Mouse (Mus musculus) liver, embryonic 14.5 days (tissue): ENCODE measurements around the gene Apoa4. TPM values are rescaled to one million over a fixed set of nuclear protein-coding genes. Genes with fewer than 3 reads are reported as not detected.

Experiments
- ATAC-seq: fragments of 200-750 bp; cut with Nextera tagmentation; 2 replicates; pipeline ENCODE4 v1.8.0; 2017; ENCODE audit warnings: moderate number of reproducible peaks, mild to moderate bottlenecking, moderate library complexity; ENCODE audit not compliant: insufficient read depth
- DNase-seq, 3 experiments: peaks; one replicate each; pipeline ENCODE4 v3.0.0-alpha.2; 2012 to 2013; ENCODE audit warnings: low read depth in 3 of 3, low spot score in 3 of 3
- H3K27ac ChIP-seq: fragments of 300-500 bp; sonication (generic); 2 replicates; pipeline ENCODE4 v1.5.1; 2014; ENCODE audit warnings: moderate library complexity, mild to moderate bottlenecking, control low read depth, inconsistent platforms
- H3K27me3 ChIP-seq: fragments of 300-500 bp; sonication (generic); 2 replicates; pipeline ENCODE4 v1.6.1; 2014; ENCODE audit warnings: mild to moderate bottlenecking, low read length, moderate library complexity; ENCODE audit not compliant: control insufficient read depth, insufficient read depth
- H3K36me3 ChIP-seq: fragments of 300-500 bp; sonication (generic); replicated peaks from 2 replicates; pipeline ENCODE4 v1.6.1; 2014; ENCODE audit warnings: low read depth; ENCODE audit not compliant: control insufficient read depth, insufficient read depth
- H3K4me1 ChIP-seq, 2 experiments: fragments of 200-500 bp in 1 of 2; fragments of 300-500 bp in 1 of 2; sonication (generic) in 1 of 2; replicated peaks; 2 replicates each; pipeline ENCODE4 v1.6.1; 2012 to 2014; ENCODE audit warnings: antibody characterized with exemption in 1 of 2, inconsistent platforms in 1 of 2, low read length in 1 of 2; ENCODE audit not compliant: control insufficient read depth in 2 of 2, insufficient read depth in 2 of 2
- H3K4me2 ChIP-seq: fragments of 300-500 bp; sonication (generic); 2 replicates; pipeline ENCODE4 v1.6.1; 2014; ENCODE audit warnings: low read depth, mild to moderate bottlenecking, control low read depth, moderate library complexity
- H3K4me3 ChIP-seq, 2 experiments: fragments of 200-500 bp in 1 of 2; fragments of 300-500 bp in 1 of 2; sonication (generic) in 1 of 2; 2 replicates each; pipeline ENCODE4 v1.5.1; 2012 to 2014; ENCODE audit warnings: low read depth in 2 of 2, low read length in 2 of 2, mild to moderate bottlenecking in 2 of 2, control low read depth in 1 of 2, inconsistent platforms in 1 of 2, moderate library complexity in 1 of 2; ENCODE audit not compliant: insufficient read depth in 1 of 2
- H3K9ac ChIP-seq: fragments of 300-500 bp; sonication (generic); replicated peaks from 2 replicates; pipeline ENCODE4 v1.6.1; 2014; ENCODE audit warnings: mild to moderate bottlenecking, control low read depth, moderate library complexity
- H3K9me3 ChIP-seq: fragments of 300-500 bp; sonication (generic); 2 replicates; pipeline ENCODE4 v1.6.1; 2016; ENCODE audit warnings: low read length, mixed read lengths; ENCODE audit not compliant: control insufficient read depth
- CTCF ChIP-seq: IDR thresholded peaks from 2 replicates; pipeline ENCODE4 v1.5.1; 2016; ENCODE audit warnings: antibody characterized with exemption, low read depth, control low read depth
- EP300 ChIP-seq: IDR thresholded peaks from 2 replicates; pipeline ENCODE4 v1.6.1; 2016; ENCODE audit warnings: antibody characterized with exemption, low read depth
- WGBS: fragments of 180-500 bp; shearing (Covaris S2); extraction: QIAGEN DNeasy Blood & Tissue Kit; methylation state at CpG from one replicate; pipeline ENCODE4 v1.1.7; 2014; ENCODE audit not compliant: insufficient replicate concordance; 5-methylcytosine and 5-hydroxymethylcytosine counted together
- polyA plus RNA-seq, 2 experiments: library from polyadenylated mRNA; depleted of rRNA in 1 of 2; stranded (reverse) in 1 of 2; unstranded in 1 of 2; fragments of >200 nt; fragmentation: Nextera tagmentation in 1 of 2; extraction: Ambion mirVana in 1 of 2; gene quantifications; 2 replicates each; pipeline versions ENCODE4 v1.2.1 to v1.2.3; 2012 to 2014

The Apoa4 gene
- polyA plus RNA-seq, 2 experiments, result 0.02 TPM; not detected in 1

DNA sequence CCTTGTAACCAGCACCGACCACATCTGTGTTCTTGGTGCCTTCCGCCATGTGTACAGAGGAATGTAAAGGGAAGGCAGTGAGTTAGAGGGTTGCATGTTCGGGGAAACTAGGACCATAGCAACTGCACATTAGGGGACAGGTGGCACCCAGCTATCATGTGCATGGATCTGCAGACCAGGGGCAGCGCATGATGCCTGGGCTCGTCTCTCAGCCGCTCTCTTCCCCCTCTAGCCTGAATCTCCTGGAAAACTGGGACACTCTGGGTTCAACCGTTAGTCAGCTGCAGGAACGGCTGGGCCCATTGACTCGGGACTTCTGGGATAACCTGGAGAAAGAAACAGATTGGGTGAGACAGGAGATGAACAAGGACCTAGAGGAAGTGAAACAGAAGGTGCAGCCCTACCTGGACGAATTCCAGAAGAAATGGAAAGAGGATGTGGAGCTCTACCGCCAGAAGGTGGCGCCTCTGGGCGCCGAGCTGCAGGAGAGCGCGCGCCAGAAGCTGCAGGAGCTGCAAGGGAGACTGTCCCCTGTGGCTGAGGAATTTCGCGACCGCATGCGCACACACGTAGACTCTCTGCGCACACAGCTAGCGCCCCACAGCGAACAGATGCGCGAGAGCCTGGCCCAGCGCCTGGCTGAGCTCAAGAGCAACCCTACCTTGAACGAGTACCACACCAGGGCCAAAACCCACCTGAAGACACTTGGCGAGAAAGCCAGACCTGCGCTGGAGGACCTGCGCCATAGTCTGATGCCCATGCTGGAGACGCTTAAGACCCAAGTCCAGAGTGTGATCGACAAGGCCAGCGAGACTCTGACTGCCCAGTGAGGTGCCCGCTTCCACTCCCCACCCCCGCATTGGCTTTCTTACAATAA lies 10.7 kb upstream of the Apoa4 start:
- ATAC-seq, result peak; percentile 53
- Histone ChIP-seq H3K4me1 (peaks cover 0 to 15% of the 10 kb centered on the region in 2 experiments; a peak in 2 of 4 replicates), H3K4me2 (peak overlapping the region; percentile 64), H3K27me3 (no peaks in the 10 kb centered on the region), H3K4me3 (peak overlapping the region; percentile 47 to 48), H3K9ac (peak overlapping the region; percentile 47), H3K27ac (no peak overlapping the region), H3K36me3 (no peaks in the 10 kb centered on the region), H3K9me3 (no peaks in the 10 kb centered on the region)
- TF ChIP-seq CTCF, result peak; percentile 81
- no peak for TF ChIP-seq EP300
- WGBS, result 13% methylated on average over 37 of the region's 37 CpGs
- peak in 1 of 3 experiments; percentile 41 for DNase-seq

DNA sequence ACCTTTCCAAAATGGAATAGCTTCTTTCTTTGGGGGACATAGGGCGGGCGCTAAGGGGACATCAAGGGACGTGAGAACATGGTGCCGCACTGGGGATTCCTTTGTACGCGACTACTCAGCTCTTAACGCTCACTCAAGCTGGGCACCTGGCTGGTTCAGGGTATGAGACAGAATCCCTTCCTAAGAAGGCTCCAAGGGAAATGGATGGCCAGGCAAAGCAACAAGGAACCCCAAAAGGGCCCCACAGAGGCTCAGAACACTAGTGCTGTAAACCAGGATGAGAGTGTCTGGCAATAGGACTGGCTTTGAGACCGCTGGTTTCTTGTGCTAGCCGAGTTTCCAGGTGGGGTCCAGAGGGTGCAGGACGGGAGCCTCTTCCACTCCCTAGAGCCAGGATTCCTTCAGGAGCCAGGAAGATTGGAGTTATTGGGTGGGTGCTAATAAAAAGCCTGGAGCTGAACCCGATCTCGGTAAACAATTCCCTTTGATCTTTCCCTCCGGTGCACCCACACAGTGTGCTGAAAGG lies 10.0 kb upstream of the Apoa4 start:
- no peak for DNase-seq
- H3K4me1 ChIP-seq, result peaks cover under 1 to 14% of the 10 kb centered on the region in 2 experiments; a peak in 2 of 4 replicates
- 23% methylated on average over 13 of the region's 13 CpGs for WGBS

DNA sequence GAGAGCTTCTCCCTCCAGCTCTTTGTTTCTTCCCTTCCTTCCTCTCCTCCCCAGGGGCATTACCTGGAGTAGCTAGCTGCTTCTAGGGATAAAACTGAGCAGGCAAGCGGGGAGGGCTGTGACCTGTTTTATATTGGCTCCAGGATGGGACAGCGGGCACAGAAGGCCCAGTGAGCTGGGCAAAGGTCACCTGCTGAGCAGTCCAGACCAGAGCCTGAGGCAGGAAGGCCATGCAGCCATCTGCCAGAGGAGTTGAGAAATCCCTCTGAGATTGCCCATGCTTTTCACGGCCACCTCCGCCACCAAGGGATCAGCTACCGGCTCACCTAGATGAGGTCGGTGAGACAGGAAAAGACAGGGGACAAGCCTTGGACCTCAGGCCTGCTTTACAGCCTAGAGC lies 5.3 kb upstream of the Apoa4 start:
- H3K4me2 ChIP-seq, result no peak overlapping the region
- no peak overlapping the region for H3K4me3 ChIP-seq

More for the DNA sequence above, 10.0 kb upstream of the Apoa4 start:
- Histone ChIP-seq H3K4me2 (peak overlapping the region; percentile 64), H3K9me3 (no peaks in the 10 kb centered on the region), H3K36me3 (no peaks in the 10 kb centered on the region), H3K27ac (no peak overlapping the region), H3K27me3 (no peaks in the 10 kb centered on the region), H3K9ac (no peak overlapping the region; the same call in none of the 2 replicates), H3K4me3 (peak overlapping the region; percentile 47 to 48)
- no peak for ATAC-seq
- TF ChIP-seq CTCF (no peak), EP300 (no peak)

DNA sequence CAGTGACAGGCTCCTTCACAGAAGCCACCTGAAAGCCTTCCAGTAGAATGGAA lies 5.1 kb upstream of the Apoa4 start, which contains the start of gene Apoc3:
TSS of gene Apoc3 (minus strand) at position 41 of the 53 bp plus-strand sequence.
- DNase-seq, result no peak
- TF ChIP-seq CTCF (no peak), EP300 (no peak)
- Histone ChIP-seq H3K4me1 (peaks cover 5 to 12% of the 10 kb centered on the region in 2 experiments; a peak in 3 of 4 replicates), H3K9ac (no peak within 1 kb of the TSS), H3K27me3 (no peaks in the 10 kb centered on the region), H3K4me3 (no peak within 1 kb of the TSS), H3K4me2 (no peak within 1 kb of the TSS), H3K36me3 (no peaks in the 10 kb centered on the region), H3K9me3 (no peaks in the 10 kb centered on the region), H3K27ac (no peak within 1 kb of the TSS)
- ATAC-seq, result no peak

More for the DNA sequence above, 5.3 kb upstream of the Apoa4 start:
- DNase-seq, result no peak
- Histone ChIP-seq H3K9ac (no peak overlapping the region), H3K36me3 (no peaks in the 10 kb centered on the region), H3K27ac (no peak overlapping the region), H3K4me1 (peaks cover 5 to 12% of the 10 kb centered on the region in 2 experiments; a peak in 3 of 4 replicates), H3K27me3 (no peaks in the 10 kb centered on the region), H3K9me3 (no peaks in the 10 kb centered on the region)
- WGBS, result 64% methylated on average over 6 of the region's 6 CpGs
- no peak for ATAC-seq
- no peak for TF ChIP-seq EP300
- TF ChIP-seq CTCF, result no peak

DNA sequence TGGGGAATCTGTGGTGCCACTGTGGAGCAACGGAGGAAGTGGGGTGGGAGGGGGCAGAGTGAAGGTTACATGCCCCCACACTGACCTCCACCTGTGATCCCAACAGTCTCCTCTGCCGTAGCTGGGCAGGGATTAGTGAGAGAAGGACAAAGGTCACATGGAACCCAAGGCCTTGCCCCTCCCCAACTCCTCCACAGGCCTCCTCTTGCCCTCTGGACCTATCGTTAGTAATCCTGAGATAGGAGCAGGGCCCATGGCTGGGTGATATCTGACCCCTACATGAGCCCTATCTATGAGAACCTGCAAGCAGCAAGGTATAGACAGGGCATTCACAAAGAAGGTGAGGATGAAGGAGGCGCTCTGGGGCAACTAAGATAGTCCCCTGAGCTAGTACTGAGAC lies 4.8 kb upstream of the Apoa4 start:
- Histone ChIP-seq H3K9me3 (no peaks in the 10 kb centered on the region), H3K4me2 (no peak overlapping the region), H3K9ac (no peak overlapping the region), H3K27me3 (no peaks in the 10 kb centered on the region), H3K27ac (no peak overlapping the region), H3K4me1 (peaks cover 5 to 12% of the 10 kb centered on the region in 2 experiments; a peak in 3 of 4 replicates), H3K4me3 (no peak overlapping the region), H3K36me3 (no peaks in the 10 kb centered on the region)
- TF ChIP-seq EP300 (no peak), CTCF (no peak)
- ATAC-seq (peak; percentile 59), DNase-seq (no peak)
- WGBS, result 25% methylated on average over 4 of the region's 4 CpGs
